8 mouse cellular contexts compared by ENCODE assay signal in genomic region chr19:56396227-56396626, GRCm38 (mm10). TPM values are rescaled to one million over a fixed set of nuclear protein-coding genes. Genes with fewer than 3 reads are reported as not detected.
DNase-seq lines count a peak whose midpoint lies in the region; ATAC-seq and TF ChIP-seq lines count a peak whose summit lies in the region.

No protein-coding gene starts in this region.

- H3K27me3 ChIP-seq in heart, embryonic 13.5 days (replicated peaks), result peaks cover 6% of the 10 kb centered on the region
- H3K27me3 ChIP-seq in MEL (ENCODE audit: control insufficient read depth in 1 of 2, insufficient read depth in 2 of 2, low read length in 2 of 2), result no peaks in the 10 kb centered on the region
- peaks cover 32% of the 10 kb centered on the region for H3K27me3 ChIP-seq in hindbrain, embryonic 14.5 days (ENCODE audit: control insufficient read depth, insufficient read depth, low read length)
- H3K27me3 ChIP-seq in midbrain, embryonic 14.5 days (ENCODE audit: control insufficient read depth, insufficient read depth, low read length), result peaks cover 15% of the 10 kb centered on the region; the same call in 1 of the 2 replicates

- intact Hi-C loops in heart, postnatal 10 days (cut with DNase I), result no loop called here

- TF ChIP-seq EP300 in MEL (IDR thresholded peaks at IDR 0.05; ENCODE audit: low read depth in 1 of 2, low read length in 2 of 2), result no peak

- H3K4me3 ChIP-seq in heart, embryonic 13.5 days, result peak overlapping the region; percentile 70
- peak overlapping the region; percentile 53 to 74 for H3K4me3 ChIP-seq in MEL (ENCODE audit: control insufficient read depth in 1 of 2, insufficient read depth in 1 of 2, low read depth in 2 of 2, low read length in 2 of 2)
- peak overlapping the region; percentile 75; the same call in 1 of the 2 replicates for H3K4me3 ChIP-seq in hindbrain, embryonic 14.5 days (replicated peaks; ENCODE audit: low read length)
- H3K4me3 ChIP-seq in midbrain, embryonic 14.5 days (replicated peaks; ENCODE audit: low read depth, low read length), result peak overlapping the region; percentile 64

- DNase-seq in heart, postnatal 10 days, result no peak
- peak; percentile 82 for DNase-seq in MEL (ENCODE audit: low read depth, low spot score)
- no peak for DNase-seq in hindbrain, embryonic 14.5 days (ENCODE audit: low spot score)
- no peak for DNase-seq in midbrain, embryonic 14.5 days
- no peak for DNase-seq in left cerebral cortex, adult 9 months (ENCODE audit: low spot score in 2 of 2)
- DNase-seq in adrenal gland, postnatal 25 days, result no peak
- DNase-seq in c-Kit-positive CD71-positive TER-119-positive erythroid progenitor cells, embryonic 14.5 days (ENCODE audit: low spot score), result no peak

- H3K9me3 ChIP-seq in heart, embryonic 13.5 days, result no peaks in the 10 kb centered on the region
- H3K9me3 ChIP-seq in MEL (replicated peaks; ENCODE audit: insufficient read depth, low read length), result no peaks in the 10 kb centered on the region
- no peaks in the 10 kb centered on the region for H3K9me3 ChIP-seq in hindbrain, embryonic 14.5 days (ENCODE audit: control insufficient read depth, low read length)
- no peaks in the 10 kb centered on the region for H3K9me3 ChIP-seq in midbrain, embryonic 14.5 days (ENCODE audit: control insufficient read depth, low read length)

- H3K79me2 ChIP-seq in MEL (ENCODE audit: control insufficient read depth, insufficient read depth, low read length, poor library complexity), result peaks cover 33% of the 10 kb centered on the region

- TF ChIP-seq RAD21 in MEL (IDR thresholded peaks at IDR 0.05; ENCODE audit: low read depth, low read length), result no peak

- TF ChIP-seq POLR2A in MEL (IDR thresholded peaks at IDR 0.05; ENCODE audit: control insufficient read depth in 1 of 2, insufficient read depth in 1 of 2, low read depth in 1 of 2, low read length in 2 of 2, poor library complexity in 1 of 2), result no peak

- peaks cover 7% of the 10 kb centered on the region; the same call in 1 of the 2 replicates for H3K36me3 ChIP-seq in heart, embryonic 13.5 days
- H3K36me3 ChIP-seq in MEL (ENCODE audit: control insufficient read depth in 1 of 2, insufficient read depth in 2 of 2, low read length in 2 of 2), result peaks cover 0 to 49% of the 10 kb centered on the region in 2 experiments; a peak in 3 of 4 replicates
- H3K36me3 ChIP-seq in hindbrain, embryonic 14.5 days (replicated peaks; ENCODE audit: control insufficient read depth, insufficient read depth), result no peaks in the 10 kb centered on the region
- H3K36me3 ChIP-seq in midbrain, embryonic 14.5 days (ENCODE audit: control insufficient read depth, insufficient read depth, low read length), result no peaks in the 10 kb centered on the region

- H3K4me1 ChIP-seq in heart, embryonic 13.5 days, result peaks cover 65% of the 10 kb centered on the region
- peaks cover 40 to 74% of the 10 kb centered on the region in 2 experiments for H3K4me1 ChIP-seq in MEL (ENCODE audit: control insufficient read depth in 1 of 2, insufficient read depth in 2 of 2, low read length in 2 of 2)
- H3K4me1 ChIP-seq in hindbrain, embryonic 14.5 days (replicated peaks; ENCODE audit: control insufficient read depth, insufficient read depth, low read length), result peaks cover 13% of the 10 kb centered on the region
- H3K4me1 ChIP-seq in midbrain, embryonic 14.5 days (ENCODE audit: control insufficient read depth, insufficient read depth, low read length), result peaks cover 9% of the 10 kb centered on the region; the same call in 1 of the 2 replicates

- WGBS in heart, embryonic 13.5 days, result 41% methylated on average over 12 of the region's 12 CpGs
- 39% methylated on average over 12 of the region's 12 CpGs for WGBS in hindbrain, embryonic 14.5 days
- WGBS in midbrain, embryonic 14.5 days, result 45% methylated on average over 12 of the region's 12 CpGs

- H3K4me2 ChIP-seq in heart, embryonic 13.5 days, result peak overlapping the region; percentile 85
- H3K4me2 ChIP-seq in hindbrain, embryonic 14.5 days (replicated peaks), result peak overlapping the region; percentile 98
- H3K4me2 ChIP-seq in midbrain, embryonic 14.5 days (ENCODE audit: low read length), result peak overlapping the region; percentile 96

- no peak overlapping the region for H3K27ac ChIP-seq in heart, embryonic 13.5 days (replicated peaks)
- H3K27ac ChIP-seq in MEL (ENCODE audit: control insufficient read depth, low read depth, low read length), result peak overlapping the region; percentile 95
- H3K27ac ChIP-seq in hindbrain, embryonic 14.5 days, result no peak overlapping the region
- H3K27ac ChIP-seq in midbrain, embryonic 14.5 days (replicated peaks; ENCODE audit: low read depth, low read length), result no peak overlapping the region

- H3K9ac ChIP-seq in heart, embryonic 13.5 days, result peak overlapping the region; percentile 90
- H3K9ac ChIP-seq in MEL (ENCODE audit: control insufficient read depth, low read depth, low read length, poor library complexity, severe bottlenecking), result peak overlapping the region; percentile 70
- H3K9ac ChIP-seq in hindbrain, embryonic 14.5 days, result no peak overlapping the region; the same call in 1 of the 2 replicates
- H3K9ac ChIP-seq in midbrain, embryonic 14.5 days (replicated peaks; ENCODE audit: low read length), result no peak overlapping the region

- no peak for TF ChIP-seq CTCF in MEL (IDR thresholded peaks at IDR 0.05 in 2 of 3, conservative IDR thresholded peaks at IDR 0.05 in 1 of 3; ENCODE audit: control insufficient read depth in 1 of 3, insufficient read depth in 1 of 3, low read depth in 2 of 3, low read length in 3 of 3, poor library complexity in 1 of 3, severe bottlenecking in 1 of 3)

- ATAC-seq in heart, embryonic 13.5 days (ENCODE audit: extremely low read depth, insufficient number of reproducible peaks, low FRiP score, low TSS enrichment), result no peak
- ATAC-seq in hindbrain, embryonic 14.5 days (ENCODE audit: low FRiP score), result no peak
- no peak for ATAC-seq in midbrain, embryonic 14.5 days (ENCODE audit: low FRiP score, low TSS enrichment)

TF ChIP-seq in MEL, 35 proteins besides CTCF, POLR2A, EP300 and RAD21 (continues in another document):
- TF ChIP-seq TBP (IDR thresholded peaks at IDR 0.05; ENCODE audit: low read depth, low read length) (0 out of 2 replicates have a peak, but pooled peaks have one; percentile 4), ZC3H11A (IDR thresholded peaks at IDR 0.05; ENCODE audit: low read depth, low read length) (no peak), TAL1 (IDR thresholded peaks at IDR 0.05; ENCODE audit: low read length) (no peak), MYC (IDR thresholded peaks at IDR 0.05; ENCODE audit: low read depth, low read length) (no peak), MEF2A (IDR thresholded peaks at IDR 0.05; ENCODE audit: extremely low read depth, insufficient replicate concordance, low read depth, low read length, poor library complexity, severe bottlenecking) (no peak), BHLHE40 (IDR thresholded peaks at IDR 0.05; ENCODE audit: borderline replicate concordance, low read depth, low read length) (no peak), KAT2A (conservative IDR thresholded peaks at IDR 0.05; ENCODE audit: low read depth, low read length) (no peak), MYB (IDR thresholded peaks at IDR 0.05; ENCODE audit: low read depth, low read length) (no peak), POLR2AphosphoS5 (IDR thresholded peaks at IDR 0.05; ENCODE audit: borderline replicate concordance, low read depth, low read length) (no peak), MXI1 (IDR thresholded peaks at IDR 0.05; ENCODE audit: low read depth, low read length) (peak; percentile 10; the same call in 1 of the 2 replicates), GABPA (IDR thresholded peaks at IDR 0.05; ENCODE audit: low read depth, low read length) (no peak), MAFK (IDR thresholded peaks at IDR 0.05; ENCODE audit: borderline replicate concordance, low read depth, low read length) (no peak), CHD2 (IDR thresholded peaks at IDR 0.05; ENCODE audit: low read length) (no peak), ZKSCAN1 (IDR thresholded peaks at IDR 0.05; ENCODE audit: low read depth, low read length) (no peak), UBTF (IDR thresholded peaks at IDR 0.05; ENCODE audit: borderline replicate concordance, insufficient read depth, low read depth, low read length) (no peak), TCF12 (IDR thresholded peaks at IDR 0.05; ENCODE audit: low read depth, low read length) (no peak), GATA1 (IDR thresholded peaks at IDR 0.05; ENCODE audit: low read depth, low read length) (no peak), MAX (IDR thresholded peaks at IDR 0.05; ENCODE audit: low read length) (no peak), USF2 (IDR thresholded peaks at IDR 0.05; ENCODE audit: borderline replicate concordance in 1 of 2, insufficient read depth in 1 of 2, low read depth in 1 of 2, low read length in 2 of 2) (no peak), SIN3A (IDR thresholded peaks at IDR 0.05; ENCODE audit: low read length) (0 out of 2 replicates have a peak, but pooled peaks have one; percentile 13), ETS1 (IDR thresholded peaks at IDR 0.05; ENCODE audit: low read depth, low read length) (0 out of 2 replicates have a peak, but pooled peaks have one; percentile 18), NELFE (IDR thresholded peaks at IDR 0.05; ENCODE audit: low read depth, low read length) (no peak), ELF1 (IDR thresholded peaks at IDR 0.05; ENCODE audit: low read depth, low read length) (no peak)

RNA-seq across cellular contexts. Expression of gene Casp7, which starts 0.7 kb away (rescaled TPM):
- 27.7 and 31.9 TPM in 2 replicates for polyA plus RNA-seq in heart, embryonic 13.5 days (2015; fragmentation: Nextera tagmentation; extraction: Ambion mirVana)
- 10 to 100 TPM; 20.7 to 23.8 TPM for total RNA-seq in heart, postnatal 10 days (2021)
- 53.9 and 70.4 TPM in 2 replicates for total RNA-seq in MEL (2012; rRNA removed)
- 10 to 100 TPM in 1 of 2 experiments, not detected in 1; 69.4 TPM for polyA plus RNA-seq in MEL (2012; ENCODE audit: insufficient read depth in 1 of 2, insufficient read length in 2 of 2, low read depth in 1 of 2, low replicate concordance in 2 of 2, missing spikeins in 1 of 2)
- polyA plus RNA-seq in hindbrain, embryonic 14.5 days (2014; fragmentation: Nextera tagmentation; extraction: Ambion mirVana), result 18.4 and 18.5 TPM in 2 replicates
- 17.2 and 19.3 TPM in 2 replicates for polyA plus RNA-seq in midbrain, embryonic 14.5 days (2014; fragmentation: Nextera tagmentation; extraction: Ambion mirVana)
- total RNA-seq in adrenal gland, postnatal 25 days (2021), result 13.7 and 14.8 TPM in 2 replicates

RNA-seq across cellular contexts. Expression of gene Nrap, which starts 6.4 kb away (rescaled TPM):
- 27.3 and 28.1 TPM in 2 replicates for polyA plus RNA-seq in heart, embryonic 13.5 days (2015; fragmentation: Nextera tagmentation; extraction: Ambion mirVana)
- total RNA-seq in heart, postnatal 10 days (2021), result 100 to 1,000 TPM; 290 to 325 TPM
- total RNA-seq in MEL (2012; rRNA removed), result 0.07 and 0.08 TPM in 2 replicates
- under 1 TPM in 1 of 2 experiments, not detected in 1; 0.11 TPM for polyA plus RNA-seq in MEL (2012; ENCODE audit: insufficient read depth in 1 of 2, insufficient read length in 2 of 2, low read depth in 1 of 2, low replicate concordance in 2 of 2, missing spikeins in 1 of 2)
- polyA plus RNA-seq in hindbrain, embryonic 14.5 days (2014; fragmentation: Nextera tagmentation; extraction: Ambion mirVana), result 0.17 and 0.24 TPM in 2 replicates
- polyA plus RNA-seq in midbrain, embryonic 14.5 days (2014; fragmentation: Nextera tagmentation; extraction: Ambion mirVana), result 0.23 and 0.37 TPM in 2 replicates
- 0.09 TPM in 1 of 2 replicates, not detected in the other for total RNA-seq in adrenal gland, postnatal 25 days (2021)

Comparison
In these comparisons a context has a peak if more than half of its experiments do, and no peak if none do; other contexts are left out.
1. H3K9ac ChIP-seq: peak in heart, embryonic 13.5 days (single experiment) and MEL (single experiment); none in hindbrain, embryonic 14.5 days (single experiment) and midbrain, embryonic 14.5 days (single experiment).
2. RNA of gene Nrap, which starts 6.4 kb away (polyA plus RNA-seq): 27.3 to 28.1 TPM in heart, embryonic 13.5 days; 0.23 to 0.37 TPM in midbrain, embryonic 14.5 days, 0.17 to 0.24 TPM in hindbrain, embryonic 14.5 days and 0.11 TPM in MEL; every median in the first group is over 10 times any median in the second.
3. Peak in every context shown above with its lines, with median percentiles within 50 percentile points of each other: H3K4me2 ChIP-seq and H3K4me3 ChIP-seq.